Mouse (Mus musculus) spleen, adult 2 months (tissue): Measurements from ENCODE around the gene Art3. TPM values are rescaled to one million over a fixed set of nuclear protein-coding genes. Genes with fewer than 3 reads are reported as not detected.

Experiments
- DNase-seq, 2 experiments: peaks; one replicate each; pipeline versions ENCODE4 v3.0.0 to v3.0.0-alpha.2; 2012 to 2021; ENCODE audit warnings: low spot score in 2 of 2, low read depth in 1 of 2
- H3K27ac ChIP-seq: fragments of 200-500 bp; 2 replicates; pipeline ENCODE4 v1.5.1; 2012; ENCODE audit warnings: low read length, inconsistent platforms; ENCODE audit not compliant: insufficient read depth
- H3K27me3 ChIP-seq: fragments of 200-500 bp; 2 replicates; pipeline ENCODE4 v1.6.1; 2012; ENCODE audit warnings: mild to moderate bottlenecking, moderate library complexity, low read length, inconsistent platforms; ENCODE audit not compliant: control insufficient read depth, insufficient read depth
- H3K36me3 ChIP-seq: fragments of 200-500 bp; 2 replicates; pipeline ENCODE4 v1.6.1; 2012; ENCODE audit warnings: mild to moderate bottlenecking, low read length, inconsistent platforms; ENCODE audit not compliant: control insufficient read depth, insufficient read depth
- H3K4me1 ChIP-seq: fragments of 200-500 bp; 2 replicates; pipeline ENCODE4 v1.6.1; 2011; ENCODE audit warnings: inconsistent platforms; ENCODE audit not compliant: control insufficient read depth, insufficient read depth, insufficient read length
- H3K4me3 ChIP-seq: fragments of 200-500 bp; 2 replicates; pipeline ENCODE4 v1.5.1; 2011; ENCODE audit warnings: mild to moderate bottlenecking, inconsistent platforms; ENCODE audit not compliant: insufficient read depth, insufficient read length; ENCODE audit errors: extremely low read depth
- CTCF ChIP-seq: fragments of 200-500 bp; IDR thresholded peaks from 2 replicates; pipeline ENCODE4 v1.5.1; 2011; ENCODE audit warnings: mild to moderate bottlenecking, inconsistent platforms; ENCODE audit not compliant: insufficient read depth, insufficient read length, insufficient replicate concordance; ENCODE audit errors: extremely low read depth
- POLR2A ChIP-seq: fragments of 200-500 bp; IDR thresholded peaks from 2 replicates; pipeline ENCODE4 v1.6.1; 2011; ENCODE audit warnings: low read depth, low read length, inconsistent platforms
- WGBS: fragments of 180-500 bp; shearing (Covaris S2); methylation state at CpG from one replicate; pipeline ENCODE4 v1.1.7; 2018; 5-methylcytosine and 5-hydroxymethylcytosine counted together
- polyA plus RNA-seq: library from polyadenylated mRNA; depleted of rRNA; stranded (reverse); fragments of >200 nt; gene quantifications from 2 replicates; pipeline ENCODE4 v1.2.3, GENCODE M21; 2012

The Art3 gene
- polyA plus RNA-seq, 1 experiment: 2.4 TPM

DNA sequence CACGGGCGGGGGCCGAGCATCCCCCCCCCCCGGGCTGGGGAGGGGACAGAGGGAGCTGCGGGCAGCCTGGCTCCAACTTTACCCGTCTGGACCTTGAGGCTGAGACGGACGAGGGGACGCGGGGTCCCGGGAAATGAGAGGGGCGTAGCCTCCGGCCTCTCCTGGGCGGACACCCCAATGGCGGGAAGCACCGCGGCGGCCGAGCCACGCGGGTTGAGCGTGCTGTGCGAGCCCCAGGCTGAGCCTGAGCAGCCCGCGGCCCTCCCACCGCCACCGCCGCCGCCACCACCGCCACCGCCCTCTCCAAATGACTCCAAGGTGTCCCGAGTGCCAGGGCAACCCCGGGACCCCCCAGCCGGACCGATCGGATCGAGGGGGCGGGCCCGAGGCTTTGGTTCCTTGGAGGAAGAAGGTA lies 103.0 kb downstream of the Art3 start:
- H3K27me3 ChIP-seq: no peaks in the 10 kb centered on the region
- H3K4me1 ChIP-seq: no peaks in the 10 kb centered on the region; the same call in 1 of the 2 replicates
- TF ChIP-seq CTCF (no peak), POLR2A (no peak)
- H3K4me3 ChIP-seq: peak overlapping the region; percentile 75
- DNase-seq: no peak
- under 1% methylated on average over 38 of the region's 39 CpGs for WGBS
- H3K36me3 ChIP-seq: no peaks in the 10 kb centered on the region
- H3K27ac ChIP-seq: peak overlapping the region; percentile 77

DNA sequence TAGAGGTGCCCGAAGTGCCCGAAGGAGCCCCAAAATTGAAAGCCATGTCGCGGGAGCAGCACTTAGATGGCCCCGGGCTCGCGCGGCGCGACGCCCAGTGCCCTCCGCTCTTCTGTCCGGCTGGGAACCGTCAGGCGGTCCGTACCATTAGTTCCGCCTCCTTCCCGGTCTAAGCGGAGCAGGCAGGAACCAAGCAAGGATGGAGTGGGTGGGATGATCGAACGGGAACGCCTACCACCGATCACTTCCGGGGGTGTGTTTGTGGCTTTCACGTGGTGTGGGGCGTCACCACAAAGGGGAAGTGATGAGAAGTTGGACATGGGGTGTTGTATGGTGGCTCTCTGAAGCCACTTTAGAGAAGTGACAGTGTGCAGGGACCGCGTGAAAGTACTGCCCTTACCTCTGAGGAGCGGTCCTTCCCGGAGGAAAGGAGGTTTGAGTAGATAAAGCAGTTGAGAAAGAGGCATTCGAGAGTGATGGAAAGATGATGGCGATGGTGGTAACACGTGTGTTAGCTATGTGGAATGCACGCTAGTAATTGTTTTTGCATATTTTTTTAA lies 103.5 kb downstream of the Art3 start, which contains the start of gene Nup54:
TSS of gene Nup54 (minus strand) at position 195 of the 560 bp plus-strand sequence.
- Histone ChIP-seq H3K27ac (peak within 1 kb of the TSS; percentile 77), H3K36me3 (no peaks in the 10 kb centered on the region), H3K27me3 (no peaks in the 10 kb centered on the region), H3K4me1 (no peaks in the 10 kb centered on the region; the same call in 1 of the 2 replicates), H3K4me3 (peak within 1 kb of the TSS; percentile 75)
- DNase-seq: peak; percentile 93 to 98
- TF ChIP-seq CTCF: no peak
- peak; percentile 28 for TF ChIP-seq POLR2A
- WGBS: under 1% methylated on average over 34 of the region's 34 CpGs

DNA sequence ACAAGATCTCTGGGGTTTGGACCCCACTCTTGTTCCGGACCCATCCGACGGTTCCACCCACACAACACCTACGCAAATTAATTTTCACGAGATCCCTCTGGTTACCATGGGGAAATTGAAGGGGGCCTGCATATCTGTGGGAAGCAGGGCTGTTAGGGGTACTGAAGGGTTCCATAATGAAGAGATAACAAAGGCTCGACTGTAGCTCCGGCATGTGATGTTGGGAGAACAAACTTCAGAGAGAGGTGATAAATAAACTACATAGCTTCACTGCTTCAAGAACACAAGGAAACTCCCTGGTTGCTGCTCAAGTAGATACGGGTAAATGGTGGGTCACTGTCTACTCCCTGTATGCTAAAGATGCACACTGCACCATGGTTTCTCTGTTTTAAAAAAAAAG lies 106.9 kb downstream of the Art3 start:
- H3K27me3 ChIP-seq: no peaks in the 10 kb centered on the region
- 86% methylated on average over 8 of the region's 8 CpGs for WGBS
- DNase-seq: no peak
- TF ChIP-seq POLR2A: no peak
- no peak for TF ChIP-seq CTCF
- H3K36me3 ChIP-seq: peaks cover 1% of the 10 kb centered on the region; the same call in 1 of the 2 replicates
- H3K27ac ChIP-seq: no peak overlapping the region
- no peak overlapping the region for H3K4me3 ChIP-seq
- no peaks in the 10 kb centered on the region; the same call in 1 of the 2 replicates for H3K4me1 ChIP-seq

DNA sequence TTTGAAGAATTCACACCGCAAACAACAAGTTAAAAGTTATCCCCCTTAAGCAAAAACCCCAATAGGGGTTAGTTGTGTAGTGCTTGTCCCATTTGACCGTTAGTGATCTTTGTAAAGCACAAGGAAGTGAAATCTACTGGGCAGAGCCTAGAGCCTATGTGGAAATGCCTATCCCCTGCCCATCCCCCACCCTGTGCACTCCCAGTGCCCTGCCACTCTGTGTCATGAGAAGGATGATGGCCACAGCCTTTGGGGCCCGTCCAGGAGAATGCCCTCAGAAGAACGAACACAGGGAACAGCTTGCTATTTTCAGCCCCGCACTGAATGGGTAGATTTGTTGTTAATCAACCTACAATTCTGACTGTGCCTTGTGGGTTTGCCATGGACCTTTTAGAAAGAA lies 109.9 kb downstream of the Art3 start:
- WGBS: 84% methylated on average over 5 of the region's 5 CpGs
- no peaks in the 10 kb centered on the region for H3K4me1 ChIP-seq
- H3K4me3 ChIP-seq: no peak overlapping the region
- DNase-seq: no peak
- TF ChIP-seq CTCF: no peak
- no peak for TF ChIP-seq POLR2A
- no peaks in the 10 kb centered on the region for H3K27me3 ChIP-seq
- no peak overlapping the region for H3K27ac ChIP-seq
- H3K36me3 ChIP-seq: peaks cover 5% of the 10 kb centered on the region; the same call in 1 of the 2 replicates

DNA sequence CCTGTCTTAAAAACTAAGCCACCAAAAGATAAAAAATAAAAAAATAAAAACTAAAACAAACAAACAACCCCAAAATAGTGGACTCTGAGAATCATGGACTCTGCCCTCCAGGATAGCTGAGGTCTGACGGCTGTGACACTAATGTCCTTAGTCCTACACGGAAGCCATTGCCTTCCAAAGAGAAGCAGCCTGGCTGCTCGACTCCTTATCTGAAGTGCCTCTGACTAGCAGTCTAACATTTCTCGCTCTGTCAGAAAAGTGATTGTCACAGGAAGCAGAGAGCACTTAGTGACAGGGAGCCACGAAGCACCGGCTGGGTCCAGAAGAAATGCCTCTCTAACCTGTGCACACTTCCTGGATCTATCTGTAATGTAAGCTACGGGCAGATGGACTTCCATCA lies 111.3 kb downstream of the Art3 start:
- H3K27ac ChIP-seq: no peak overlapping the region
- WGBS: 87% methylated on average over 7 of the region's 7 CpGs
- peaks cover 14% of the 10 kb centered on the region for H3K36me3 ChIP-seq
- no peak for DNase-seq
- TF ChIP-seq POLR2A: no peak
- TF ChIP-seq CTCF: no peak
- H3K27me3 ChIP-seq: no peaks in the 10 kb centered on the region
- no peak overlapping the region for H3K4me3 ChIP-seq
- no peaks in the 10 kb centered on the region for H3K4me1 ChIP-seq

DNA sequence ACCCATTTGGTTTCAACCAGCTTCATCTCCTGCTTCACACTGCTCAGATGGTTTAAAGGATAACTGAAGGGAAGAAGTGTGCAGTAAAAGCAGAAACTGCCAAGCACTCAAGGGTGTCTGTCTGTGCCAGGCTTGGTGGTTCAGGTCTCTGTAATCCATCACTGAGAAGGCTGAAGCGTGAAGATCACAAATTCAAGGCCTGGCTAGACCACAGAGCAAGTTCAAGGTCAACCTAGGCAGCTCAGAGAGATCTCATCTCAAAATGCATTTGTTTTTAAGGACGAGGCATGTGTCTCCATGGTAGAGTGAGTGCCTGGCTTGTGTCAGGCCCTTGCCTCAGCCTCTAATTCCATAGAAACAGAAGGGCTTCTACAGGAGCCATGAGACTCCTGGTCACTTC lies 113.4 kb downstream of the Art3 start:
- H3K36me3 ChIP-seq: peaks cover 24% of the 10 kb centered on the region
- no peak for DNase-seq
- H3K27ac ChIP-seq: no peak overlapping the region
- H3K27me3 ChIP-seq: no peaks in the 10 kb centered on the region
- no peak overlapping the region for H3K4me3 ChIP-seq
- WGBS: 91% methylated on average over 2 of the region's 2 CpGs
- no peak for TF ChIP-seq POLR2A
- TF ChIP-seq CTCF: no peak
- no peaks in the 10 kb centered on the region for H3K4me1 ChIP-seq

DNA sequence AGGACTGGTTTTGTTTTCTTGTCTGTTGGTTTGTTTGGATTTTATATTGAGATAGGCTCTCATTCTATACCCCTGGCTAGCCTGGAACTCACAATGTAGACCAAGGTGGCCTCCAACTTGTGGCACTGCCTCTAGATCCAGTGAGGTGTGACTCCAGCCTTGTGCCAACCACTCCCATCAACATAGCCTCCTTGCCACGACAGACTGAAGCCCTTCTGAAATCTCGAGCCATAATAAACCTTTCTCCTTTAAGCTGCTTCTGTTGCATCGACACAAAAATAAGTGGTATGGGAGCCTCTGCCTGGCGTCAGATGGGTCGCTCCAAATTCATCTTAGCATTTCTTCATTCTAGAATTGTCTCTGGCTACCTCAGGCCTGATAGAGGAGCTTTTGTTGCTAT lies 115.1 kb downstream of the Art3 start:
- Histone ChIP-seq H3K4me3 (no peak overlapping the region), H3K27me3 (no peaks in the 10 kb centered on the region), H3K36me3 (peaks cover 29% of the 10 kb centered on the region), H3K27ac (no peak overlapping the region), H3K4me1 (no peaks in the 10 kb centered on the region)
- WGBS: 93% methylated on average over 5 of the region's 5 CpGs
- TF ChIP-seq CTCF (no peak), POLR2A (no peak)
- DNase-seq: no peak
